Mouse (Mus musculus): ENCODE results near the gene Mia3.
A peak's percentile ranks its signal among the peaks of the same experiment; 100 is the strongest.
"Not testable (repeated sequence)": the region's sequence is repeated elsewhere in the genome, so short reads cannot be mapped to it uniquely, and the experiment has no call there.

The Mia3 gene

DNA sequence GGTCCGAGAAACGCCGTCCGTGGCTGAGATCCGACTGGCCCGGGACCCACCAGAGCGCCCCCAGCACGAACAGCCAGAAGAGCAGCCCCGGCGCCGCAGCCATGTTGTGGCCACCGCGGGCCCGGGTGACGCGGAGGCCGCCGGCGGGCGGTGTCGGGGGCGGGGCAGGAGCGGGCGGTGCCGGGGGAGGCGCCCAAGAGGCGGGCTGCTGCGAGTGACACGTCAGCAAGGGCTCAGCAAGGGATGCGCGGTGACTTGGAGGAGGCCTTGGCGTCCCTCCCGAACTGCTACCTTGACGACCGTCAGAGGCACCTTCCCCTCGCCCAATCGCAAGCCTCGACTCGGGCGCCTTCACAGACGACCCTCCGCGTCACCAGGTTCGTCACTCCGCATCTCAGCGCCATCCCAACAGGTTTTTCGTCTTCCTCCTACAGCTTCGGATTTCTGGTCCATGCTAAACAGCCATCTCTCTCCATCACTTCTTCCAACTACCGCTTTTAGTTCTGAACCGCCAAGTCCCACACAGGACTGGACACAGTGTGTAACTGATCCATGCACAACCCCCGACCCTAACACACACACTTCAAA is at the start of gene Mia3:
TSS of gene Mia3 (minus strand) at position 127 of the 588 bp plus-strand sequence.
- DNase-seq, result peak; percentile 95 to 96

DNA sequence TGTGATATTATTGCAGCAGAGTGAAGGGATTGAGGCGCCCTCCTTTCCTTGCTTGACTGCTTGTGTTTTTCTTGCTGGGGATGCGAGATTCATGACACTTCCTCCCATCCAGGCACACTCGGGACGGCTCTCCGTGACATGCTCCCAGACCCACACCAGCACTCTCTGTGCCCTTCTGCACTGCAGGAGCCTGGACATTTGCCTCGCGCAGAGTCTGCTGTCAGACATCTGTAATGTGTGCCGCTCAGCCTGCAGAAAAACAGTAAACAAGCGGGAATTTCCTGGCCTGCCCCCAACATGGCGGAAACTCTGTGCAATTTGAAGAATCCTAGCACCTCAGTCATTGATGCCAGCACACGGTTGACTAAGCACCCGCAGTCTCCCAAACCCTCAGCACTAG is 48.5 kb upstream of the Mia3 start, which contains the start of gene Hhipl2:
TSS of gene Hhipl2 (plus strand) at position 343 of the 400 bp plus-strand sequence.
- peak; percentile 18 to 33 for DNase-seq

DNA sequence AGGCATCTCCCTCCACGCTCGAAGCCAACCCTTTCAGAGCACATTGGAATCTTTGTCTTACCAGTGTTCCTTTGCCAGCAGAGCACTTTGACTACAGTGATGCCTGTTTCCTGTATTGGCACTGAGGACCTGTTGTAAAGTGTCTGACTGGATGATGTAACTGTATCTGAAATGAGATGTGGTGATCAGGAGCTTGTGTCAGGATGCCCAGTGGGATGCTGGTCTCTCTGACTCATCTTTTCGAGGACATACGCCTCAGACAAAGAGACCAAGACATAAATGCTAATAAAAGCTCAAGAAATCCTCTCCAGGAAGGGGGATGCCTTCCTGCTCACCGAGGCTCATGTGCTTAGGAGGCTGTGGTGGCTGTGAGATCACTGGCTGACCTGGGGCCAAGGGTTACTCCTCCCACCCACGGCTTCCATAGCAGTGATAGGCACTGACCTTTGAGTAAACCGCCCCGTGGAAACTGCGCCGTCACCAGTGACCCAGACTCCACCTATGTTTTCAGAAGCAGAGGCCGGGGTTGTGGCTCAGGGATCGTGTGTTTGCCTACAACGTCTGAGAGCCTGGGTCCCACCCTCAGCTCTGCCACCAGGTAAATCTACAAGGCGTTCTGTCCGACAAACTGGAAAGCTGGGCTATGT is 44.9 kb upstream of the Mia3 start:
- DNase-seq, result no peak

DNA sequence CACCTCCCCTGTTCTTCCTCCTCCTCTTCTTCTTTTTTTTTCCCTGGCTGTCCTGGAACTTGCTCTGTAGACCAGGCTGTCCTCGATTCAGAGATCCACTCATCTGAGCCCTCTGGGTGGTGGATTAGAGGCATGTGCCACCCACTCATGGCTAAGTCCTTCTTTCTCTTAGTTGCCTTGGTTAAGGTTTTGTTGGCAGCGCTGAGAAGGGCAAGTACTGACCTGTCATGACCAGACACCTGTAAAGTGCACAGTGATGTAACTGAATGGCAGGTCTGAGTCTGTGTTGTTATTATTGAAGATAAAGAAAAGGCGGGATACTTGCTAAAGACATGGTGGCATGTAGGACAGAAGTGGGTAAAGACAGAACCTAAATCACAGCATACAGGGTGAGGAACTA is 34.0 kb upstream of the Mia3 start:
- DNase-seq, result no peak

DNA sequence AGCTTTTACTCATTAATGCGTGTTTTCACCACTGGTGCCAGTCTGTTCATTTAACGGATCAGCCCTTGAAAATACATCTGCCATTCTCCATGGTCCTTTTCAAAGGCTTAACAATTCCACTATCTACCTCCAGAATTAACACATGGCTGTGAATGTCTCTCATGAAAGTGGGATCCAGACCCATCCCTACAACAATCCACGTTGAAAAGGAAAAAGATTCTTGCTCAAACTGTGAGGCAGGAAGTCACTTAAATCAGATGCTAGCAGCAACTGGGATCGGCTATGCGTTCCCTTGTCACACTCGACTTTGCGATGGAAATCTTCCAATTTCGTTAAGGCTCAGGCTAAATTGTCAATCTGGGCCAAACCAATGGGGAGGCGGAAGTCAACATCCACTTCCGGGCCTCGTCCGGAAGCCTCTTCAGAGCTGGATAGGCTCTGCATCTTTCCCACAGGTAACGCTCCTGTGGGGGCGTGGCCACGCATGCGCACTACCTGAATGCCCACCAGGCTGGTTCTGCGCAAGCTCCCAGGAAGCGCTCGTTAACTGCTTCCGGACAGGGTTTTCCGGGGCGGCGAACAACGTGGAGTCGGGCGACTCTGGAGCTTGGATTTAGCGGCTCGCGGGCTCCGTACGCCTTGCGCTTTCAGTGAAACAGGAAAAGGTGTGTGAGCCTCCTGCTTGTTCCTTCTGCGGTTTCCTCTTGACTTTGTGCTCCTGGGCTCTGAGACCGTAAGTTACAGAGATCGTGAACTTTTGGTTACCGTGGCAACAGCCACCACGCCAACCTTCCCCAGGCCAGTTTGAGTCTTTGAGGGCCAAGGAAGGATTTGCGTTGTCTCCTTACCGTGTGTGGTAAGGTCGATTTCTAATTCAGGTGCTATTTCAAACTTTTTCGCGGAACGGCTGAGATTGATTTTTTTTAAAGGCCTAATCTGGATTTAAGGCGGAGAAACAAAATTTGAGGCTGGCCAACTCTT is 19.4 kb upstream of the Mia3 start, which contains the start of gene Taf1a:
TSS of gene Taf1a (plus strand) at position 556 of the 981 bp plus-strand sequence.
- peak; percentile 92 to 95 for DNase-seq

DNA sequence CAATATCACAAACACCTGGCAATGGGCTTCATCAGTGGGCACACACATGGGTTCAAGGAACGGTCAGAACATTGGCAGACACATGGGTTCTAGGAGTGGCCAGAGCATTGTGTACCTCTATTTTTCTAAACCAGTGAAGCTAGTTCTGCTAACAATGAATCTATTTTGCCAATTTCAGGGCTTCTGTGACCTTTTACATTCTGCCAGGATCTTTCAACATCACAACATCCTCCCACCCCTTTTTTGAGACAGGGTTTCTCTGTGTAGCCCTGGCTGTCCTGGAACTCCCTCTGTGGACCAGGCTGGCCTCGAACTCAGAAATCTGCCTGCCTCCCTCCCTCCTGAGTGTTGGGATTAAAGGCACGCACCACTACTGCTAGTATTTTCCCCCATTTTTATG is 18.1 kb upstream of the Mia3 start:
- not testable (repeated sequence) for DNase-seq

DNA sequence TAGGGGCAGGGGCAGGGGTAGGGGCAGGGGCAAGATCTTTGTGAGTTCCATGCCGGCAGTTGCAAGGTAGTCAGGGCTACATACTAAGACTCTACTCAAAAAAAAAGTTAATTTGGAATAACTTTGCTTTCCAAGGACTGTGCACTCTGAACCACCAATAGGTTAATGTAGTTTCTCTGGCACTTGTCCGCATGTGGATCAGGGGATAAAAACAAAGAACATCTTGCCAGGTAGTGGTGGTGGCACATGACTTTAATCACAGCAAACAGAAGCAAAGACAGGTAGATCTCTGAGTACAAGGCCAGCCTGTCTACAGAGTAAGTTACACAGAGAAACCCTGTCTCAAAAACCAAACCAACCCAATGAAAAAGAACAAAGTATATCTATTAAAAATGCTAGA is 13.3 kb upstream of the Mia3 start:
- DNase-seq, result no peak

DNA sequence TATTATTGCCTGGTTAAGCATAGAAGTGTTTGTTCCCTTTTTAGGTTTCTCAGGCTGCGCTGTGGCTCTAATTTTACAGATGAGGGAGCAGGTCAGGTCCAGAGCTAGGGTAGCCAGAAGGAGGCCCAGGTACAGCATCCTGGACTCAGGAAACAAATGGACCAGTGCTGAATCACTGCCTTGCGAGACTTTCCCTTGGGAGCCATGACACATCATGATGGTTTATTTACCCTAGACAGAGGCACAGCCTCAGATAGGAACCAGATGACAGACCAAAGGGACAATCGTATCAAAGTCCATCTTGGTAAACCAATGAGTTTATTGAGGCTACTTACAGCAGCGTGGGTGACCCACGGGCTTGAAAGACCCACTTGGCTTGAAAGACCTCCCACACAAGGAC is 12.5 kb upstream of the Mia3 start:
- DNase-seq, result no peak

DNA sequence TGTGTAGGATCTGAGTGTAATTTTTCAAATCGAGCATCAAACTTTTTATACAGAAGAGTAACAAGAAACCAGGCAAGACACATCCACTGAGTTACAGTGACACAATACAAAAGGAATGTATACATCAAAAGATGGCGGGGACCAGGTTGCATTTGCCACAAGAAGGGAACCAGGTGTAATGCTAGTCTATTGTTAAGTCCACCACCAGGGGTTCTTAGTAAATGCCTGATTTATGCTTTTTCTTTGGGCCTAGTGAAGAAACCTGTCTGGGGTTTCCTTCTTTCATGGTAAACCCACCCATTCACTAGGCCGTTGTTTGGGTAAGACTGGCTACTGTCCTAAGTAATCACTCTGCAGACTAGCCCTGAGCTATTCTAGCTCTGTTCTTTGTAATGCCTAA is 10.0 kb upstream of the Mia3 start:
- DNase-seq, result not testable (repeated sequence)

DNA sequence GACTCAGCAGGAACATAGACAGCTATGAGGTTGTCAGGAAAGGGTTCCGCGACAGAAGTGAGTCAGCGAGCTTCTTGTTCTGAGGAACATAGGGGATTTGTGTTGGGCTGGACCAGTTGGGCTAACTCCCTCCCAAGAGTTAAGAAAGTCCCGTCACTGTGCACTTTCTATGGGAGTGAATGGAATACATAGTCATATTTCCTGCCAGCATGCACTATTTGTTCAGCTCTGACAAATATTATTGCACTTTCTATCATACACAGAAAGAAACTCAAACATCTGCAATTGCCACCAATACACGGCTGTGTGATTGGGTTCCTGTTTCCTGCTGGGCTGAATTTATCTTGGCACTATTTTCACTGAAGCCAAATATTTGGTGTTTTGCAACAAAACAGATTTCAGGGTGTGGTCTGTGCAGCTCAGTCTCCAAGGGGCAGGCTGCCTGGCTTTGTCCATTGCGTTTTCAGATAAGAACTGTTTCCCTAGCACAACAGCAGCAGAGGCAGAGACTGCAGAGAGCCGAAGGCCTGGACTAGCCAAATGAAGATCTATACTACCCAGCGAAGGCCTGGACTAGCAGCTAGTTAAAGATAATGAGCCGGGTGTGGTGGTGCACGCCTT is 9.1 kb upstream of the Mia3 start:
- no peak for DNase-seq

DNA sequence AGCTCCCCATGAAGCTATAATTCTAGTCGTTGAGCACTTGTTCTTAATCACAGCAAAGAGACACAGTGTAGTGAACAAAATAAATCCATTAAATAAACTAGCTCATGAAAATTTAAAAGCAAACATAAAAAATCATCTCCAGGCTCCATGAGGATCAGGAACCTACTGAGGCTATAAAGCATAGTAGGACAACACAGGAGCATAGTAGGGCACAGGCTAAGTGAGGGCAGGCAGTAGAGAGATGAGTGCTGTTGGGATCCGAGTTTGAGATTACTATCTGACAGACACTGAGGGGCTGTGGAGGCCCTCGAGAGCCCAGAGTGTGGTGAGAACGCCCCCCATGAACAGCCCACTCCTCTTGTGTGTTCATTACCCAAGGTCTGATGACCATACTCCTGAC is 7.7 kb upstream of the Mia3 start:
- no peak for DNase-seq

DNA sequence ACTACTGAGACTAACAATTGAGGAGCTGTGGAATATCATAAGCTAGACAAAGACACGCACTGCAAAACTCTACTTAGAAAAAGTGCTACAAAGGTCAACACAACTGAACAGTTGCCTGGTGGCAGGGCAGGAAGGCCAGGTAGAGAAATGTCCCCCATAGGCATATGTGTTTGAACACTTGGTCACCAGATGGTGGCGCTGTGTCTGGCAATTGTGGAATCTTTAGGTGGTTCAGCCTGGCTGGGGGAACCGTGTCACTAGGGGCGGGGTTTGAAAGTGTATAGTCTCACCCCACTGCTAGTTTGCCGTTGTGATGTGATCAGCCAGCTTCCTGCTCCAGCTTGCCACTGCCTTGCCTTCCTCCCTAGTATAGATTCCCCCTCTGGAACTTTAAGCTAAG is 5.4 kb upstream of the Mia3 start:
- DNase-seq, result no peak

DNA sequence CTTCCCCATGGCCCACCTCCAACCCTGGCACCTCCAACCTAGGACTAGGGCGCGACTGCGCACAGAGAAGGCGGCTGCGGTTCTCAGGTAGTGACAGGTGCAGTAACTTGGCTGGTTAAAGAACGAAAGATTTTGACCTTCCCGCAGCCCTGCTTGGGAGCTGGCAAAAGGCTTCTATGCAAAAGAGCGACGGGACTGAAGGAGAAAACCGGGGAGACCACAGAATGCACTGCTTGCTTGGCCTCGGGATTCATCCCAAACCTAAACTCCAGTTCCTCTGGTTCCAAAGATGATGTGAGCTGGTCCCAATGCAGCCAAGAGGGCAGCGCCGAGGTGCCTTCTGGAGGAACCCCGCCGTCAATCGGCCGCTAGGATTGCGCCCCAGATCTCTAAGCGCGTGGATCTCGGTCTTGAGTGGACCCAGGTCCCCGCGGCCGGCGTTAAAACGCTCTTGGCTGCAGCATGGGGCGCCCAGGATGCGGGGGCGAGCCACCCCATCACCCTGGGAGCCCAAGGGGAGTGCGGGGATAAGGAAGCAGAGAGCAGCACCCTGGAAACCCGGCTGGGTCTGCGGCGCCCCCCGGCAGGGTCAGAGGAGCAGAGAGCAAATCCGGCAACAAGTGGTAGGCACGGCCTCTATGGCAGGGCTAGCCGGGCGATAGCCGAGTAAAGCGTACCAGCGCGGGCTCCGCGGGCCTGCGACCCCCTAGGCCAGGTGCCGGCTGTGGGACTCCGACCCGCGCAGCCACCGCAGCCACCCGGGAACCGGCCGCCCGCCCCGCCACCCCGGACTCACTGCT is 552 bp downstream of the Mia3 start:
- peak in 1 of 2 experiments; percentile 52 for DNase-seq

DNA sequence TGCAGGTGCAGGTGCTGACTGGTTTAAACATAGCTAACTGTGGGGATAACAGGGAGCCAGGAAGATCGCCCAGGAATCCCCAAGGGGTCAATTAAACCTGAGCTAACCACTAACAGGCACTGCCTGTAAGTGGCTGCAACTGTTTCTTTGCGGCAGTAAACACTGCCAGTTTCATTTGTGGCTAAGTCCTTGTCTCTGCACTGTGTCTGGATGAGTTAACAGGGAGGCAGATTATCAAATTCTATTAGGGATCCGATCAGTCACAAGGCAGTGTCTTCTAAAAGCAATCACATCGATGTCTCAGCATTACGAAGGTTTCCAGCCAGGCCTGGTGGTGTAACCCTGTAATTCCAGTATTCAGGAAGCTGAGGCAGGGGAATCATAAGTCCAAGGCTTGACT is 3.0 kb downstream of the Mia3 start:
- DNase-seq, result no peak

DNA sequence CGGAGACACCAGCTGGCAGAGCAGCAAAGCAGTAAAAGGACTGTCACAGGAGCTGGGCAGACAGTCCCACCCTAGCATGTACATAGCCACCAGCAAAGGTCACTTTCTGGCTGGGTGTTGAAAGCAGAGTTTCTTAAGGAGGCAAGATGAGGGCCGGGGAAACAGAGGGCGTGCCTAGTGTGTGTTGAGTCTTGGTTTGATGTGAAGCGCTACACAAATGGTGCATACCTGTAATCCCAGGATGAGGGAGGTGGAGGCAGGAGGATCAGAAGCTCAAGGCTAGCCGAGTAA is 5.8 kb downstream of the Mia3 start:
- DNase-seq, result no peak

DNA sequence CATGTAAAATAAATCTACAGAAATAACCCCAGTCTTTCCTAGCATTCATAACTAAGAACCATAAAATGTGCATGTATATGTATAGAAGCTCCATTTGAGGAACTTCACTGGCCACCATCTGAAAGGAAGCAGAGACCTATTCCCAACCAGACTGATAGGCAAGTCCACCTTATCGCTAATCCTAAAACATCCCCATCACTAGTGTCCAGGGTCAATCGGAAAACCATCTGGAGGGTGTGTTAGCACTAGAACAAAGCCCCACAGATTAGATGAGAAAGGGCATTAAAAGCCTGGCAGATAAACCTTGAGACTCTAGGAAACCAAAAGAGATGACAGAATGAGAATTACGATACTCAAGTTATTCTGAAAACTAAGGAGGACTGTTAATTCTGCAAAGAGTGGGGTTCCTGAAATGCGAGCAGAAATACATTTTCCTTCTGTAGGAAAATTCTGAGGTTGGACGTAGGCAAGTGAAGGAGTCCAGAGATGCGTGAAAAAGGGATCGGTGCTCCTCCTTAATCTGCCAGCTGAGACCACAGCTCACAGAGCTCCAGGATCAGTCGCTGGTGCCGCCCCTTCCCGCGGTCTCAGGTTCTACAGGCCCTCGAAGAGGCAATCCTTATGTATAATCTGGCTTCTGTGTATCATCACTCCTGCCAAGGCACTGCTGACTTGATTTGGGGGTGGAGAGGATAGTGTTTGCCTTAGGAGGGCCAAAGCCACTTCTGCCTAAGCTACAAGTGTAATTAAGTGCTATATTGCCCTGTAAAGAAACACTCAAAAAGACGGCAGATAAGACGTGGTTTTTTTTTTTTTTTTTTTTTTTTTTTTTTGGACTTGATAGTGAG is 6.4 kb downstream of the Mia3 start:
- DNase-seq, result no peak

DNA sequence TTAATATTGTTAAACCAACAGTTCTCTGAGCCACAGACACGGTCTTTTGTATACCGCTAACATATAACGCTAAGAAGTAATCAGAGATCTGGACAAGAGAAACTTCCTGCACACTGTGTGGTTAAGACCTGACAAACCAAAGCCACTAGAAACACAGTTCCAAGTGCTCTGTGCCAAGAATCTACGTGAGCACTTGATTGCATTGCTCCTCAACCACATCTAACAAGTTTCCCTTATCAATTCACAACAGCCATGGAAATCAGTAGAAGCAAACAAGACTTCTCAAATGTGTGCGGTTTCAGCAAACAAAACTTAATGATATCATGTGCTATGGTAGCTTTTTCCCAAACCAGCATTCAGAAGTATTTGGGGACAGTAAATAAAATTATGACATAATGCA is 7.1 kb downstream of the Mia3 start:
- DNase-seq, result no peak

DNA sequence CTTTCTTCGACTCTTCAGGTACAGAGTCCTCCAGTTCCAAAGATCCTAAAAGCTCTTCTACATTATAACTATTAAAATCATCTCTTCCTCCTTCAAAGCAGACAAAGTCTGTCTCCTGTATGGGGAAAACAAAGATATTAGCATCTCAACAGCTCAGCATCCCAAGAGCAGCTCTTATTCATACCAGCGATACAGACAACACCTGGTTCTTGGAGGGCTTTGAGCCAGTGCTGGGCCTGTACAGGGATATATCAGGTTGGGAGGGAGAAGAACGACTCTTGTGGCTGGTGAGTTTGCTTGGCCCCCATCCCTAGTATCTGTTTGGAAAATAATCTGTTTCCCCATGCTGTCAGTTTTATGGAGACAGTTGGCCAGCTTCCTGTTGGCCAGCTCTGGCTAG is 10.5 kb downstream of the Mia3 start:
- DNase-seq, result no peak

DNA sequence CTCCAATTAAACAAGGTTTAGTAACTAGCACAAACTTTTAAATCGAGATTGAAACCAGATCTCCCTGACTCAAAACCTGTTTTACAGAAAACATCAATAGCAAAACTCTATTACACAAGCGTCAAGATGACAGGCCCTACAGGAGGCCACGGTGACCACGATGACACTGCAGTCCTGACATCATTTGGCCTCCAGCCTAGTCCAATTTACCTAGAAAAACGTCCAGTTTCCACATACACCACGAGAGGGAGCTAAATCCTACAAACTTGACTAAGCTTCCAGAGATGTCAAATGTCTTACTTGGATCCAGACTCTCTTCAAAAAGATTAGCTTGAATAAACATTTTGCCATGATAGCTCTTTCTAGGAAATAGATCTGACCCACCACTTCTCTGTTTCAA is 19.5 kb downstream of the Mia3 start:
- DNase-seq, result peak; percentile 32 to 59

DNA sequence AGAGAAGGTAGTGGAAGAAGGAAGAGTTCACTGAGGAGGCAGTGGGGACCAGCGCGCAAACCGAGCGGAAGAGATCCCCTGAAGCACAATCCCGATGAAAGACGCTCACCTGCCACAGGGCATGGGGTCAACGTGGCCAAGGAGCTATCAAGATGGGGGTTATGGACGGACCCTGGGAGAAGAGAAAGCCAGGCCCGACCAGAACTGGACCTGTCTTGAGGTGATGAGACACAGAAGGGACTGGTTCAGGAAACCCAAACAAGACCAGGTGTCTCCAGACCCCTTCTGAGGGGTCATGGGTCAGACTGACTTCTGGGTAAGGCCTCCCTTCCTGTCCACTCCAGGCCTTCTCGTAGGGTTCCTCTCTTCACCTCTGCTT is 23.5 kb downstream of the Mia3 start:
- DNase-seq, result no peak
